Mouse (Mus musculus) left cerebral cortex, postnatal 10 days (tissue): ENCODE measurements around the gene Gpx2. TPM values are rescaled to one million over a fixed set of nuclear protein-coding genes. Genes with fewer than 3 reads are reported as not detected.

ENCODE experiments used
- DNase-seq, 2 experiments: peaks; one replicate each; pipeline ENCODE4 v3.0.0; 2021 to 2022; ENCODE audit warnings: low spot score in 2 of 2, mixed read lengths in 1 of 2; ENCODE audit errors: extremely low spot score in 1 of 2
- intact Hi-C: fragments of 180-260 bp; cut with DNase I; formaldehyde crosslinking; loops from one replicate; pipeline ENCODE4 v1.15.1; 2025
- total RNA-seq, 2 experiments: library from RNA; stranded (reverse); gene quantifications; 2 replicates each; pipeline ENCODE4 v1.2.3; 2021

Gpx2 gene
- total RNA-seq, 2 experiments from 2014 or later, result 0.62 to 0.69 TPM

DNA sequence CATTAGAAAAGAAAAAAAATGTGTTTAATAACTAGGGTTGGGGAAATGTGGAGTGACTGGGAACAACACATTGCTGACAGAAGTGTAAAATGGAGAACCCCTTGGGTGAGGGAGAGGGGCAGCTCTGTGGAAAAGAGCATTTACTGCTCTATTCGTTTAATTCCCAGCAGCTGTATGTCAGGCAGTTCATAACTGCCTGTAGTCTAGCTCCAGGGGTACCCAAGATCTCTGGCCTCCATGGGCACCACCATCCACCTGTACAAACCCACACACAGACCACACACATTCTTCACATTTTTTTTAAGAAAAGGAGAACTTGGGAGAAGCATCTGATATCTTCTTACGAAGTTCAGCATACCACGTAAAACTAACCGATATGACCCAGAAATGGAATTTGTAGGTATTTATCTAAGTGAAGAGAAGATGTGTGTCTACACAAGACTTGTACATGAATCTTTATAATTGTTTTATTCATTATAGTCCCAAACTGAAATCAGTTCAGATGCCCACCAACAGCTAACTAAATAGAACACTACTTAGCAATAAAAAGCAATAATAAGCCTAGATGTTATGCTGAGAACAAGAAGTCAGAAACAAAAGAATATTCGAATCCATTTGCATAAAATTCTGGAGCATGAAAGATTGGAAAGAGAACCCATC, 24.4 kb downstream of the Gpx2 start:
- DNase-seq, result no peak
- intact Hi-C loops, result no loop called here

GRCm38 (mm10) chr12:76765901-76766630, 29.3 kb downstream of the Gpx2 start:
- intact Hi-C loops, result no loop called here
- no peak for DNase-seq

DNA sequence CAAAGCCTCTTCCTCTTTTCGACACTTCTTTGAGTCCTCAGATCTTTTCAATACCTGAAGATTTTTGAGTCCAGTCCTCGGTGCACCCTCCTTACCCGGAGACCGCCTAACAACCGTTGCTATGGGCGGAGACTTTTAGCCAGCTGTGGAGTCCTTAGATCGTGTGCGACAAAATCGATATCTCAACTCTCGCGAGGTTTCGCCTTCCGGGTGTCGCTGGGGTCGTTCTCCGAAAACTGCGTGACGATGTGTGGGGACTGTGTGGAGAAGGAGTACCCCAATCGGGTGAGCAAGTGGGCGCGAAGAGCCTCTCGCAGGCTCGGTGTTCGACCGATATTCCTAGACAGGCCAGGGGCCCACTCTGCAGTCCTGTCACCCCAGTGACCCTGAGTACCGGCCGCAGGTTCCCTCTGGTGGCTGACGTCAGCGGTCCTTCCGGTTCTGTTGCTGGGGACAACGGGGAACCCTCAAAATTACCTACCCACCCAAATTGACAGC, 30.0 kb downstream of the Gpx2 start, which contains the start of the genes Churc1 and Fntb:
TSS of gene Churc1 (plus strand) at position 185 of the 498 bp plus-strand sequence.
TSS of gene Fntb (plus strand) at position 236 of the 498 bp plus-strand sequence.
- peak; percentile 89 to 95 for DNase-seq
- intact Hi-C loops, result no loop called here

- peak; percentile 45 to 74 for DNase-seq
- intact Hi-C loops, result no loop called here
Measured at GRCm38 (mm10) chr12:76752652-76753318, 42.6 kb downstream of the Gpx2 start.

DNA sequence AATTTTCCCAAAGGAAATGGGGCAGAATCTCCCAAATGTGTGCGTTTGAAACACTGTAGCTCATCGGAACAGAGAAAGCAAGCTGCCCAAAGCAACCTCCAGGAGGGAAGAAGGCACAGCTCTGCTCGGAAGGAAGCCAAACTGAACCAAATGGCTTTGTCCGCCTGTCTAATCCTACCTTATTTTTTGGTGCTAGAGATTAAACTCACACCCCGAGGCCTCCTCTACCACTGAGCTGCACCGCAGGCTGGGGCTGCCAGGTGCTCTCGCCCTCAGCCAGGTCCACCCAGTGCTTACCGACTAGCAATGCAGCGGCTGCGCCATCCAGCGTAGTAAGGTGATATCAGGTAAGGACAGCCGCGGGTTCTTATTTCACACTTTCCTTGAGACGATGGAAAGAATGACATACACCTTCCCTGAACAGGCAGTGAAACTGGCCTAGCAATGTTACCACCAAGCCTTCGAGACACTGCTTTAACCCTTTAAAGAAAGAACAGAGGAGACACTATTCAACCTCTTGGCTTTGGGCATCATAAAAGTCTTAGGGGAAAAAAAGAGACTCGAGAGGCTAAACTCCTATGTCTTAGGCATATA, 44.4 kb downstream of the Gpx2 start:
- intact Hi-C loops, result no loop called here
- no peak for DNase-seq

Other genes starting within 250 kb of the Gpx2 start
- 10 to 100 TPM; 51.1 to 52.3 TPM for gene Sptb, start 85.0 kb downstream of the Gpx2 start, total RNA-seq
- gene Churc1, start 30.0 kb downstream of the Gpx2 start, total RNA-seq, result 10 to 100 TPM; 46.5 to 50.0 TPM
- 10 to 100 TPM; 27.7 to 28.1 TPM for gene Fntb, start 30.0 kb downstream of the Gpx2 start, total RNA-seq
- 100 to 1,000 TPM; 188 to 199 TPM for gene Rab15, start 27.4 kb upstream of the Gpx2 start, total RNA-seq
- 10 to 100 TPM; 76.2 to 78.5 TPM for gene Max, start 166.6 kb upstream of the Gpx2 start, total RNA-seq